Mouse (Mus musculus): ENCODE data around the gene Gbp5. TPM values are rescaled to one million over a fixed set of nuclear protein-coding genes. Genes with fewer than 3 reads are reported as not detected.

The Gbp5 gene
- polyA plus RNA-seq, 2 experiments: 0.11 to 0.16 TPM

DNA sequence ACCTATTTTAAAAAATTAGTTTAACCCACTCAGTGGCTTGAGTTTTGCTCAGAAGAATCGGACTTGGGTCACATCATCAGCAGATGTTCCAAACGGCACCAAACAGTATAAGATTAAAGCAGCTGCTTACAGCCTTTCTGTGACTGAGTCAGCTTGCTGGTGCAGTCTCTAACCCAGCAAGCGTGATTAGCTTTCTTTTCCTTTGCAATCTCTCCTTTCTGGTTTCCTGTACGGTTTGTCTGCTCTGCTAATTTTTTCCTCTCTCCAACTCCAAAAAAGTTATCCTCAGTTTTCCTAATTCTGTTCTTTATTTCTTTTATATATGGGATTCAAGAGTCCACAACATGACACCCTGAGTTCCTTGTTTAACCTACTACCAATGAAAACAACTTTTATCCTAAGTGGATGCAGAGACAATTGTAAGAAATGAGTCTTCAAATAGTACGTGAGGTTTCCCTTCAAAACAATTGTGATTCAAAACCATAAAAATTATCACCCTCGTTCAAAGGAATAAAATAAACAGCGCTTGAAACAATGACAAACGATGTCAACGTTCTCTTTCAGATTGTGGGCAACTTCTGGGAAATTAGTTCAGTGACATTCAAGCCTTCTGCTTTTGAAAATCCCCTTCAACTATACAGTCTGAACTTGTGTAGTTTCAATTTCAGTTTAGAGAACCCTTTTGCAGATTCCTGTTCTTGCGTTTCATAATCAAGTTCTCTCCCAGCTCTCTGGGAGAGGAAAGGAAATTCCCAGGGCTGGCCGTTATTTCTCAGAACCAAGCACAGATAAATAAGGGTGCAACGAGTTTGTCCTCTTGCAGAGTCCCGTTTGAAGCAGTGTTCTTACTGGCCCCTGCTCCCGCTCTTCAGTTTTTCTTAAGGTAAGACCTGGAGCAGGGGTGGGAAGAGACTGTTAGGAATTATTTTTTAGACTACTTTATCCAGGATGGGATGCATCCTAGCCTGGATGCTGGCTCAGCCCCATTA is 2.6 kb downstream of the Gbp5 start:
- ATAC-seq (ENCODE audit: low FRiP score, low read depth) (no peak), DNase-seq (ENCODE audit: low spot score) (no peak)
- Histone ChIP-seq H3K4me3 (replicated peaks; ENCODE audit: low read length) (no peak overlapping the region), H3K4me2 (replicated peaks; ENCODE audit: low read depth, low read length, severe bottlenecking) (no peak overlapping the region), H3K36me3 (ENCODE audit: control insufficient read depth, insufficient read depth, low read length) (no peaks in the 10 kb centered on the region), H3K27me3 (ENCODE audit: control insufficient read depth, insufficient read depth, low read length) (no peaks in the 10 kb centered on the region), H3K9ac (ENCODE audit: low read depth, low read length, severe bottlenecking) (no peak overlapping the region), H3K4me1 (ENCODE audit: control insufficient read depth, insufficient read depth, low read length) (no peaks in the 10 kb centered on the region), H3K27ac (replicated peaks; ENCODE audit: low read depth, low read length) (no peak overlapping the region), H3K9me3 (ENCODE audit: control insufficient read depth, low read length) (no peaks in the 10 kb centered on the region)
- 52% methylated on average over 14 of the region's 14 CpGs for WGBS
- no peak for TF ChIP-seq POLR2A (IDR thresholded peaks at IDR 0.05; ENCODE audit: borderline replicate concordance, extremely low read depth, insufficient read depth, insufficient read length)

DNA sequence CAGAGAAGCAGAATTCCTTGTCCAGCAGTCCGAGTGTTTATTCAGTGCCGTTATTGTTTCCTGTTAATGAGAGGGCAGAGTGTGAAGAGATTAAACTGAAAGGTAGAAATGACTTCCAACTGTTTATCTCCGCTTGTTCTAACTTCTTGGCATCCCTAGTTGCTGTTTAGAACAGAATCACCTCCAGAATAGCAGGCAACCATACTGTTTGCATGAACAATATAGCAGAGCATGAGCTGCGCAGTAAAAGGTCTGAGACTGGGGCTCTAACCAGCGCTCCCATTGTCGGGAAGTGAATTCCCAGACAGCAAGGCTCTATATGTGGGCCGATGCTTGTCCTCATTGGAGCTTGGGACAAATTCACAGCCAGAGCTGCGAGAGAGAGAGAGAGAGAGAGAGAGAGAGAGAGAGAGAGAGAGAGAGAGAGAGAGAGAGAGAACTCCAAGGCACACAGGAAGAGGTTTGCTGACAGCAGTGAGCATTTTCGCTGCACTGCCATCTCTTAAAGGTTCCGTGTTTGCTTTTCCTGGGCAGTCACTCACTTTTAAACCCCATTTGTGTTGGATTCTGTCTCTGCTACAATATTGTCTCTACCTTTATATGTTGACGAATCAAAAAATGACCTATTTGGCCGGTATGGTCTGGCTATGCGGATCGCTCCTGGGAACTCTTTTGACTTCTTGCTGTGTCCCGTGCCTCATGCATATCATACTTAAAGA is 3.5 kb downstream of the Gbp5 start:
- 57% methylated on average over 15 of the region's 15 CpGs for WGBS

DNA sequence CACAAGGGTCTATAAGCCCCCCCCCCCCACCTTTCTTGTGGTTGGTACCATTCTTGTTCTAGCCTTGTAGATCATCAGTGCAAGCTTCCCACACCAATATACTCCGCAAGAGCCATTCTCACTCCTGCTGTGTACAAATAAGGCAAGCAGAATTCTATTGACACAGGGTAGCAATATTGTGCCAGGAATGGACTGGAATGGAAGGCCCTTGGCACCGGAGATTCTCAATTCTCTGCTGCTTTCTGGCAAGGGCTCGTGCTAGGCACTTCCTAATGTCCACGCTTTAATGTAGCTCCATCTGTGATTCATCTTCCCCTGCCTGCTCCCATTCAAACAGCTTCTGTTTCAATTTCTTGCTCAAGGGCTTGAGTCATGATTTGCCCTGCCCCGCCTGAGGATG is 5.2 kb downstream of the Gbp5 start:
- Histone ChIP-seq H3K27ac (replicated peaks; ENCODE audit: low read depth, low read length) (no peak overlapping the region), H3K36me3 (ENCODE audit: control insufficient read depth, insufficient read depth, low read length) (no peaks in the 10 kb centered on the region), H3K4me3 (replicated peaks; ENCODE audit: low read length) (no peak overlapping the region), H3K4me1 (ENCODE audit: control insufficient read depth, insufficient read depth, low read length) (no peaks in the 10 kb centered on the region), H3K4me2 (replicated peaks; ENCODE audit: low read depth, low read length, severe bottlenecking) (no peak overlapping the region), H3K27me3 (ENCODE audit: control insufficient read depth, insufficient read depth, low read length) (no peaks in the 10 kb centered on the region), H3K9me3 (ENCODE audit: control insufficient read depth, low read length) (no peaks in the 10 kb centered on the region), H3K9ac (ENCODE audit: low read depth, low read length, severe bottlenecking) (no peak overlapping the region)
- TF ChIP-seq POLR2A (IDR thresholded peaks at IDR 0.05; ENCODE audit: borderline replicate concordance, extremely low read depth, insufficient read depth, insufficient read length): no peak
- DNase-seq (ENCODE audit: low spot score): no peak
- 81% methylated on average over 5 of the region's 5 CpGs for WGBS
- no peak for ATAC-seq (ENCODE audit: low FRiP score, low read depth)

More for the DNA sequence above, 3.5 kb downstream of the Gbp5 start:
- no peak for ATAC-seq (ENCODE audit: low FRiP score, low read depth)
- Histone ChIP-seq H3K4me1 (ENCODE audit: control insufficient read depth, insufficient read depth, low read length) (no peaks in the 10 kb centered on the region), H3K9me3 (ENCODE audit: control insufficient read depth, low read length) (no peaks in the 10 kb centered on the region), H3K4me2 (replicated peaks; ENCODE audit: low read depth, low read length, severe bottlenecking) (no peak overlapping the region), H3K27me3 (ENCODE audit: control insufficient read depth, insufficient read depth, low read length) (no peaks in the 10 kb centered on the region), H3K4me3 (replicated peaks; ENCODE audit: low read length) (no peak overlapping the region), H3K36me3 (ENCODE audit: control insufficient read depth, insufficient read depth, low read length) (no peaks in the 10 kb centered on the region), H3K27ac (replicated peaks; ENCODE audit: low read depth, low read length) (no peak overlapping the region), H3K9ac (ENCODE audit: low read depth, low read length, severe bottlenecking) (no peak overlapping the region)
- no peak for TF ChIP-seq POLR2A (IDR thresholded peaks at IDR 0.05; ENCODE audit: borderline replicate concordance, extremely low read depth, insufficient read depth, insufficient read length)
- DNase-seq (ENCODE audit: low spot score): no peak

DNA sequence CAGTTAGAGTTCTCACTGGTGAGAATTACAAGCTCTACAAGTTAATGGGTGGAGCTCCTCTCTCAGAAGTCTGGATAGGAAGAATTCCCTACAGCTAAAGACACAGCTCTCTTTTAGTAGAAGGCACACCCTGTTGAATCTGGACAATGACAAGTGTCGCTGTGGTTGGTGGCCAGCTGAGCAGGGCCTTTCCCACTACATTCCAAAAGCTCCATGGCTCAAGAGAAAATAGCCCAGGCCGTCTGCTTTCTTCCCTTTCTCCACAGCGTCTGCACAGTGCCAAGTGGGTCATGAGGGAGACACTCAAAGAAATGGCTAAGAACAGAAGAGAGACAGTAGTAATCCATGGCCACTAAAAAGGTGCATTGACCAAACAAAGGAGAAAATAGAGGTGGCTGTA is 34.3 kb downstream of the Gbp5 start:
- 82% methylated on average over 3 of the region's 3 CpGs for WGBS
- H3K4me3 ChIP-seq (replicated peaks; ENCODE audit: low read length): no peak overlapping the region
- H3K27ac ChIP-seq (replicated peaks; ENCODE audit: low read depth, low read length): no peak overlapping the region
- H3K36me3 ChIP-seq (ENCODE audit: control insufficient read depth, insufficient read depth, low read length): no peaks in the 10 kb centered on the region
- no peaks in the 10 kb centered on the region for H3K9me3 ChIP-seq (ENCODE audit: control insufficient read depth, low read length)
- no peak overlapping the region for H3K4me2 ChIP-seq (replicated peaks; ENCODE audit: low read depth, low read length, severe bottlenecking)
- no peaks in the 10 kb centered on the region for H3K4me1 ChIP-seq (ENCODE audit: control insufficient read depth, insufficient read depth, low read length)
- DNase-seq (ENCODE audit: low spot score): no peak
- H3K27me3 ChIP-seq (ENCODE audit: control insufficient read depth, insufficient read depth, low read length): 0 out of 2 replicates have a peak, but pooled peaks cover 4% of the 10 kb centered on the region
- TF ChIP-seq POLR2A (IDR thresholded peaks at IDR 0.05; ENCODE audit: borderline replicate concordance, extremely low read depth, insufficient read depth, insufficient read length): no peak
- ATAC-seq (ENCODE audit: low FRiP score, low read depth): no peak
- no peak overlapping the region for H3K9ac ChIP-seq (ENCODE audit: low read depth, low read length, severe bottlenecking)

DNA sequence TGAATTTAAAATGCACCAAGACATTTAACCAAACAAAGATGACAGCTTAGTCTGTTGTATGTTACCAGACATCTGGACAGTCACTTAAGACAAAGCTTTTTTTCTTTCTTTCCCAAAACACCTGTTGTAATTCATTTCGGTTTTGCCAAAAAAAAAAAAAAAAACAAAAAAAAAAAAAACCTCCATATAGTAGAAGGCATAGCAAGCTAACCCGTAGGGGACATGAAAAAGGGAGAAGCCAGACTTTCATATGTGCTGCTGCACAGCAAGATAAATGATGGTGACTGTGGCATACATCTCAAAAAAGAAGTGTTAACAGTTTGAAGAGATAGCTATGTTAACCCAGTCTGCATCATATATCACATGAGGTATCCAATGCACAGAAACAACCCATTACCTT is 35.8 kb downstream of the Gbp5 start:
- Histone ChIP-seq H3K27ac (replicated peaks; ENCODE audit: low read depth, low read length) (no peak overlapping the region), H3K9ac (ENCODE audit: low read depth, low read length, severe bottlenecking) (no peak overlapping the region), H3K36me3 (ENCODE audit: control insufficient read depth, insufficient read depth, low read length) (no peaks in the 10 kb centered on the region), H3K9me3 (ENCODE audit: control insufficient read depth, low read length) (no peaks in the 10 kb centered on the region), H3K27me3 (ENCODE audit: control insufficient read depth, insufficient read depth, low read length) (0 out of 2 replicates have a peak, but pooled peaks cover 4% of the 10 kb centered on the region), H3K4me2 (replicated peaks; ENCODE audit: low read depth, low read length, severe bottlenecking) (peak overlapping the region; percentile 96), H3K4me1 (ENCODE audit: control insufficient read depth, insufficient read depth, low read length) (no peaks in the 10 kb centered on the region), H3K4me3 (replicated peaks; ENCODE audit: low read length) (peak overlapping the region; percentile 55)
- no peak for TF ChIP-seq POLR2A (IDR thresholded peaks at IDR 0.05; ENCODE audit: borderline replicate concordance, extremely low read depth, insufficient read depth, insufficient read length)
- WGBS: 37% methylated on average over 2 of the region's 2 CpGs
- DNase-seq (ENCODE audit: low spot score) (no peak), ATAC-seq (ENCODE audit: low FRiP score, low read depth) (no peak)

Data from limb, embryonic 14.5 days (tissue).